Mouse (Mus musculus): ENCODE data around the gene Pik3r5.

Gene Pik3r5

DNA sequence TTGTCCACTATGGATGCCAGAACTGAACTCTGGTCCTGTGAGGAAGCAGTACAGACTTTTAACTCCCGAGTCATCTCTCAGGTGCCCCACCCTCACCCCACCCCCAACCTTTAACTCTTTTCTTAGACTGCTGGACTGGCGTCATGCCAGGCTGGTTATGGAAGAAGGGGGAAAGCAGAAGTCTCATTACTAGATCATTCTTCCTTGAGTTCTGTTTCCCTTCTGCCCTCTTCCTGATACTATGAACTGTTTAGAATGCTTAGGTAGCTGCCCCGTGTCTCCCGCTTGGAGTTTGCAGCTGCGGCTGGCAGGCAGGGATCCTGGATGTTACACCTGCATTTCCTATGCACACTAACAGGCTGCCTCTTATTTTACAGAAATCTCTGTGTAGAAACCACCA, 87.9 kb downstream of the Pik3r5 start:
- CTCF ChIA-PET = interaction anchor here in 2 of 4 experiments (0.7 to 1.7 kb wide), 4 partner anchors 11 to 307 kb away, joined by 3 to 6 read pairs (median 4); no protein-coding TSS in a partner anchor
- POLR2A ChIA-PET = interaction anchor here in 1 of 4 experiments (1.2 kb wide), 1 partner anchor 14 kb away, joined by 4 read pairs; no protein-coding TSS in a partner anchor

DNA sequence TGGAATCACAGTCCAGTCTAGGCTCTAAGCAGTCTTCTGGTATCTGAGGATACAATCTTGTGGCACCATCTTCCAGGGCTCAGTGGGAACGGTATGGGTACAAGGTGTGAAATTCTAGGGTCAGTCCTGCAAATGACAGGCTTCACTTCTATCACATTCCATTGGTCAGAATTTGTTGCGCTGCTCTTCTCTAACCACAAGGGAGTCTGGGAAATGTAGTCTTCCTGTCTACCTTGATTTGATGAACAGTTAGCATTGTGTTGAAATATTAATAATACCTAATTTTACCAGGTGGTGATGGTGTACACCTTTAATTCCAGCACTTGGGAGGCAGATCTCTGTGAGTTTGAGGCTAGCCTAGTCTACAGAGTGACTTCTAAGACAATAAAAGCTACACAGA, 88.5 kb downstream of the Pik3r5 start:
- CTCF ChIA-PET = interaction anchor here in 2 of 4 experiments (0.6 to 1.7 kb wide), 4 partner anchors 10 to 308 kb away, joined by 3 to 6 read pairs (median 4); no protein-coding TSS in a partner anchor
- POLR2A ChIA-PET = interaction anchor here in 1 of 4 experiments (1.2 kb wide), 1 partner anchor 13 kb away, joined by 4 read pairs; no protein-coding TSS in a partner anchor

DNA sequence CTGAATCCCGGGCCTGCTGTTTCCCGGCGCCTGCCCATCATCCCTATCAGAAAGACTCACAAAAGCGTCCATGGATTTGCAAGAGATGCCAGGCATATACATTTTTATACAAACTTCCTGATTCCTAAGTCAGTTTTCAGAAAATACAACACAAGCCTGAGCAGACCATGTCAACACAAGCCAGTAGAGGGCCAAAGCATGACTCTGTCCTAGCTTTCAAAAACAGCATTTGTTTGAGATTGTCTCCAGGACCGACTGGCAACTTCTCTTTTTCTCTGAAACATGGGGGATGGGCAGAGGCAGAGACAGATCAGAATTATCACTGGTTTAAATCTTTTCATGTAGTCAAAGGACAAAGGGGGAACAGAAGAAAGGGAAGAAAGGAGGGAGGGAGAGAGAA, 89.4 kb downstream of the Pik3r5 start:
- ChIA-PET CTCF (interaction anchor here in 1 of 4 experiments (0.6 kb wide), 1 partner anchor 104 kb away, joined by 3 read pairs; no protein-coding TSS in a partner anchor), POLR2A (no interaction called here)

DNA sequence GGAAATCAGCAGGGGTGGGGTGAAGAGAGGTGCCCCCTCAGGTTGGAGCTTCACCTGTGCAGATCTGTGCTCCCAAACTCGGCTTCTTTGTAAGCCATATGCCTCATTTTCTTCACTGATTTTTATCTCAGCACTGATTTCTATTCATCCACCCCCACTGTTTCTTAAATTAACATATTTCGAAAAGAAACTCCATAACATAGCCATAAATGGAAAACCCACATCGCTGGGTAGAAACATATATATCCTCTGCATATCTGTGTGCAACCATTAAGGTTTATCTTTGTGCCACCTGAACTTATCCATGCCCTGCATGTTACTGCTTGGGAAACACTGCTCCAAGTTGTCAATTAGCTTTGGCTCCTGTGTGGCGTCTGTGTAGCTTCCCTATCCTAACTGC, 94.5 kb downstream of the Pik3r5 start:
- CTCF ChIA-PET = interaction anchor here in 1 of 4 experiments (0.6 kb wide), 1 partner anchor 40 kb away, joined by 4 read pairs; no protein-coding TSS in a partner anchor
- POLR2A ChIA-PET = no interaction called here

DNA sequence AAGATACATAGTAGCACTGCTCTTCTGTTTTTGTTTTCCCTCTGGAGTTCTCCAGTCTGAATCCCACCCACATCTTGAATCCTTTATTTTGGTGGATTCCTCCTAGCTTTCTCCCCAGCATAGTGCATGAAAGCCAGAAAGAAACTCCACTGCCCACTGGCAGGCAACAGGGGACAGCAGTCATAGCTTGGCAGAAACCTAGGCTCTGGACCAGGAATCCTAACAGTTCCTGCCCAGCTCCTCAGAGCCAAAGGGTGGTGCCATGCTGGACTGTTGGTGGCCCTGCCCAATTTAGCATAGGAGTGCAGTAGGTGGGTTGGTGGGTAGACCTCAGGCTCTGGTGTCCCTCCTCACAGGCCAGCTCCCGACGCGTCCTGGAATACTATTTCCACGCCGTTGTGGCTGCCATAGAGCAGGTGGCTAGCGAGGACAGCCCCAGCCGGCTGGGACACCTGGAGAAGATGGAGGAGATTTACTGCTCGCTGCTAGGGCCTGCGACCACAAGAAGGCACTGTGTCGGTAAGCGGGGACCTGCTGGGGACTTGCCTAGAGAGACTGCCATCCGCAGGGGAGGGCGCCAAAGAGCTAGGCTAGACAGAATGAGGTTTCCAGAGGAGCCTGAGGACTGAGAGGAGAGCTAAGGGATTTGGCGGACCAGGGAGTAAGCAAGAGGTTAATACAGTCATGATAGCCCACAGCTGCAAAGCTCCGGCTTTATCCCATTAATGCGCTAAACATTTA, 99.3 kb downstream of the Pik3r5 start:
- POLR2A ChIA-PET = interaction anchor here in 3 of 4 experiments (0.5 to 3.8 kb wide), 18 partner anchors 12 to 1881 kb away, joined by 3 to 19 read pairs (median 3); partner anchors contain the start of gene Myh10 (in 1 of the 3)
- CTCF ChIA-PET = interaction anchor here (0.6 to 3.5 kb wide), 38 partner anchors 8 to 632 kb away, joined by 3 to 35 read pairs (median 4); partner anchors contain the start of gene Pik3r5 (in 1 of the 4)

DNA sequence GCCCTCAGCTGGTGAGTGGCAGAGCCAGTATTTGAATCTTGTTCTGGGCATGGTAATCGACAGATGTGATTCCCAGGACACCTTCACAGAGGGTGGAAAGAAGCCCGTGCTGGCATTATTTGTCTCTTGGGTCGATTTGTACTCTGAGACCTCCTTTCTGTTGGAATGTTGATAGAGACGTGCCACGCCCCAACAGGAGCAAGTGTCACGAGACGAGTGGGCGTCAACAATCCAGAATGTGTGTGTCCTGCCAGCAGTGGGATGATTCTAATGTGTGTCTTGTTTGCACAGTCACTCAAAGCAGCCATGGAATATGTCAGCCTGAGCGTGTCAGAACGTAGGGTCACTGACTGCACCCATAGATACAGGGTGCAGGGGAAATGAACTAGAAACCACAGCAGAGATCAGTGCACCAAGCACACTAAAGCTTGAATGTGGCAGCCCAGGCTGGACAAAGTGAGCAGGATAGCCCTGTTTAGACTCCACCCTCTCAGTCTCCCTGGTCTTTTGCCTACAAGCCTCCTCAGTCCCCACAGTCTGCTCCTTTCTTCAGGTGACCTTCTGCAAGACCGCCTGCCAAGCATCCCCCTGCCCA, 100.1 kb downstream of the Pik3r5 start:
- CTCF ChIA-PET = interaction anchor here (0.6 to 3.5 kb wide), 46 partner anchors 8 to 631 kb away, joined by 3 to 35 read pairs (median 4); partner anchors contain the start of genes Myh10 (in 1 of the 4) and Pik3r5 (in 1 of the 4)
- POLR2A ChIA-PET = interaction anchor here in 3 of 4 experiments (0.5 to 3.8 kb wide), 22 partner anchors 11 to 1880 kb away, joined by 3 to 19 read pairs (median 3); partner anchors contain the start of gene Myh10 (in 2 of the 3)

DNA sequence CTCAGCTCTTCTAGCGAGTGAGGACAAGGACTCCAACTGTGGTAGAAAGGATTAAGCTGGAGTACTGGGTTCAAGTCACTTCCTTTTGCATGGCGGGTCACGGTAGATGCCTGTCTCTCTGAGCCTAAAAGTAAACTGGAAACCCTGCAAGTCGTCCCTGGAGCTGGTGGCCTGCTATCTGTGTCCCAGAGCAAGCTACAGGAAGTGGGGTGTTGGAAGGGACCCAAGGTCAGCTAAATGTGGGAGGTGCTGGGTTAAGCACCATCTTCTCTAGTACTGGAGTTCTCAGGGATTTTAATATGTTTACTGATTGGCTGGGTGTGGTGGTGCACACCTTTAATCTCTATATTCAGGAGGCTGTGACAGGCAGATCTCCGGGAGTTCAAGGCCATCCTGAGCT, 100.9 kb downstream of the Pik3r5 start:
- POLR2A ChIA-PET = interaction anchor here in 3 of 4 experiments (0.6 to 3.8 kb wide), 13 partner anchors 10 to 703 kb away, joined by 3 to 19 read pairs (median 3); partner anchors contain the start of gene Myh10 (in 2 of the 3)

DNA sequence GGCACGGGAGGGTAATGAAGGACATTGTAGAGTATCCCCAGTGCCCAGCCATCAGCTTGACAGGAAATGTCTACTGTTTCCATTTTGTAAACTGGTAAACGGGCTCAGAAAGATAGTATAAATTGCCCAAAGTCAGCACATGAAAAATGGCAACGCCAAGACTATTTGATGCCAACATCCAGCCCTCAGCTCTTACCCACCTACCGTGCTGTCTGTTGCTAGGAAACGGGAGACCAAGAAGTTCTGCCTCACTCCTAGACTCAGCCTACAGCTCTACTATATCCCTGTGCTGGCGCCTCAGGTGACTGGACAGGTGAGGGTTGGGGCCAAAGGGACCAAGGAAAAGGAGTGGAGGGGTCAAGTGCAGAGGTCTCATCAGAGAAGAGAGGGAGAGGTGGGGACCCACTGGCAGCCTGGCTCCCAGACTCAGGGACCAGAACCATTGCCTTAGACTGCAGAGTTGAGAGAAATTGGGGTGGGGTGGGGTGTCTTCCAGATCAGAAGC, 102.1 kb downstream of the Pik3r5 start:
- ChIA-PET CTCF (interaction anchor here in 1 of 4 experiments (2.0 to 3.5 kb wide), 2 partner anchors 15 to 49 kb away, joined by 14 to 31 read pairs; no protein-coding TSS in a partner anchor), POLR2A (interaction anchor here in 2 of 4 experiments (0.7 to 3.8 kb wide), 7 partner anchors 9 to 158 kb away, joined by 3 to 19 read pairs (median 4); partner anchors contain the start of gene Myh10 (in 1 of the 2))

More for the DNA sequence above, 100.9 kb downstream of the Pik3r5 start:
- CTCF ChIA-PET = interaction anchor here (0.6 to 3.5 kb wide), 17 partner anchors 9 to 159 kb away, joined by 3 to 35 read pairs (median 4); partner anchors contain the start of genes Ccdc42 (in 1 of the 4) and Myh10 (in 1 of the 4)

DNA sequence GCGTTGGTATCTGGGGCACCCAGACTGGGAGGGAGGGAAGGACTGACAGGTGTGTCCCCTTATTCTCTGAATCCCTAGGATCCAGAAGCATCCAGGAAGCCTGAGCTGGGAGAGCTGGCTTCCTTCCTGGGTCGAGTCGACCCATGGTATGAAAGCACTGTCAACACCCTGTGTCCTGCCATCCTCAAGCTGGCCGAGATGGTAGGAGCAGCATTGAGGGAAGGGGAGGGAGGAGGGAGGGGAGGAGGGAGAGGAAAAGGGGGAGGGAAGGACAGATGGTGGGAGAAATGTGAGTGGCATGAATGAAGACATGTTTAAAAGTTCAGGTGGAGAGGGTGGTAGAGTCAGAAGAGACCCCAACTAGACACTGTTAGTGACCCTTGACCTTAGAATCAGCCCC, 104.1 kb downstream of the Pik3r5 start:
- ChIA-PET POLR2A (interaction anchor here in 2 of 4 experiments (0.6 to 0.9 kb wide), 4 partner anchors 37 to 244 kb away, joined by 3 to 4 read pairs (median 3); no protein-coding TSS in a partner anchor), CTCF (interaction anchor here in 1 of 4 experiments (0.6 kb wide), 1 partner anchor 111 kb away, joined by 3 read pairs; no protein-coding TSS in a partner anchor)

DNA sequence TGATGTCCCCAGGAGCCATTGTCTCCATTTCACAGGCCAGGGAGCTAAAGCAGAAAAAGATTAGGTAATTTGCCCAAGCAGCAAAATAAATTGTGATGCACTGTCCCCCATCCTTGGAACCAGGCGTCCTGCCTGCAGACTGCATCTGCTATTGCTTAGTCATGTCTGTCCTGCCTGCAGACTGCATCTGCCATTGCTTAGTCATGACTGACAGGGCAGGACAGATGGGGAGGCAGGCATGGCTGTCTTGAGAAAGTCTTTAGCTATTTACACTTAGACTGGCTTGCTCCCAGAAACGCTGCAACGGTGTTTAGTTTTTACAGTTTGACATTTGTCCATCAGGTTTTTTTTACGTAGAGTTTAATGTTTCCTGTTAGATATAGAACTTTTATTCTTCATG, 104.5 kb downstream of the Pik3r5 start:
- POLR2A ChIA-PET = interaction anchor here in 2 of 4 experiments (0.9 to 1.2 kb wide), 5 partner anchors 9 to 155 kb away, joined by 3 to 5 read pairs (median 3); partner anchors contain the start of gene Myh10 (in 1 of the 2)
- CTCF ChIA-PET = interaction anchor here in 1 of 4 experiments (0.6 kb wide), 1 partner anchor 37 kb away, joined by 5 read pairs; no protein-coding TSS in a partner anchor

DNA sequence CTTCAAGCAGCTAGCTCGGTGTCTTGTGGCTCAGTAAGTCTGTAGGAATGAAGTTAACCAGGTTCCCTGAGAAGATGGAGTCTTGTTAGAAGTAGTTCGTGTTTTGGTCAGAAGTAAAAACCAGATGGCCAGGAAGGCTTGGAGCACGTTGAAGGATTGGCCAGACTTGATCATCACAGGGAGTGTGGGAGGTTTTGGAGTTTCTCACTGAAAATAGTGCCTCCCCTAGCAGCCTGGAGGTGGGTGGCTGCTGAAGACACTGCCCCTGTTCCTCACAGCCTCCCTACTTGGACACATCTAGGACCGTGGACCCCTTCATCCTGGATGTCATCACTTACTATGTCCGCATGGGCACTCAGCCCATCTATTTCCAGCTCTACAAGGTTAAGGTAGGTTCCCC, 107.7 kb downstream of the Pik3r5 start:
- CTCF ChIA-PET = interaction anchor here in 1 of 4 experiments (1.4 kb wide), 1 partner anchor 8 kb away, joined by 6 read pairs; no protein-coding TSS in a partner anchor
- POLR2A ChIA-PET = no interaction called here

DNA sequence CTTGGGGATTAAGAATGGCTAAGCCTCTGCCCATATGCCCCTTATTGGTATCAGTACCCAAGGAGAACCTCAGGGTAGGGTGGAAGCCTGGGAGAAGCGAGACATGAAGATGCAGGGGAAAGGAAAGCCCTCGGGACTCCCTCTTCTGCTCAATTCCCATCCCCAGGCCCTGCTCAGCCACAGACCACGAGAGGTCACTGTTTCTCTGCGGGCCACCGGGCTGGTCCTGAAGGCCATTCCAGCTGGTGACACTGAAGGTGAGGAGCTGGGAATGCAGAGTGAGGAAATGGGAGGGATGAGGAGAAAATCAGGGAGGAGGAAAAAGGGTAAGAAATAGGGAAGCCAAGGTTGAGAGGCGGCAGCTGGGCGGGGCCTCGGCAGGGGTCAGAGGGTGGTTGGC, 112.6 kb downstream of the Pik3r5 start:
- CTCF ChIA-PET = interaction anchor here in 3 of 4 experiments (0.6 to 4.4 kb wide), 8 partner anchors 13 to 540 kb away, joined by 3 to 35 read pairs (median 4); no protein-coding TSS in a partner anchor
- POLR2A ChIA-PET = interaction anchor here in 2 of 4 experiments (1.1 to 1.5 kb wide), 4 partner anchors 7 to 15 kb away, joined by 3 to 4 read pairs (median 3); no protein-coding TSS in a partner anchor

DNA sequence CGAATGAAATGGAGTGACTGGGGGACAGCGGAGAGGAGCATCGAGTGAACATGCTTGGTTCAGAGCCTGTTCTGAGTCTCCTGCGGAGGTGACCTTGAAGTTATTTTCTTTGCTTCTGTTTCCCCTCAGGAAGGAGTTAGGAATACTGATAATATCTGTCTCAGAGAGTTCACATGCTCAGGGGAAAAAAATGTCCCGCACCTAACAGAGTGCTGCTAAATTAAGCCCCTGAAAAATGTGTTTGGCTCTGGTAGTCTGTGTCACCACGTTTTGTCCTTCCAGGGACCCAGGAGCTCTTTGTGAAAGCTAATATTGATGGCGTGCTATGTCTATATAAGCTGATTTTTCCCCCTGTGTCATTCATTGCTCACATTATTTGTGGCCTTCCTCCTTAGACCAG, 113.3 kb downstream of the Pik3r5 start:
- CTCF ChIA-PET = interaction anchor here in 3 of 4 experiments (0.6 to 4.4 kb wide), 9 partner anchors 13 to 339 kb away, joined by 3 to 35 read pairs (median 5); no protein-coding TSS in a partner anchor
- POLR2A ChIA-PET = interaction anchor here in 2 of 4 experiments (1.3 to 1.5 kb wide), 3 partner anchors 8 to 15 kb away, joined by 3 to 4 read pairs (median 3); no protein-coding TSS in a partner anchor

DNA sequence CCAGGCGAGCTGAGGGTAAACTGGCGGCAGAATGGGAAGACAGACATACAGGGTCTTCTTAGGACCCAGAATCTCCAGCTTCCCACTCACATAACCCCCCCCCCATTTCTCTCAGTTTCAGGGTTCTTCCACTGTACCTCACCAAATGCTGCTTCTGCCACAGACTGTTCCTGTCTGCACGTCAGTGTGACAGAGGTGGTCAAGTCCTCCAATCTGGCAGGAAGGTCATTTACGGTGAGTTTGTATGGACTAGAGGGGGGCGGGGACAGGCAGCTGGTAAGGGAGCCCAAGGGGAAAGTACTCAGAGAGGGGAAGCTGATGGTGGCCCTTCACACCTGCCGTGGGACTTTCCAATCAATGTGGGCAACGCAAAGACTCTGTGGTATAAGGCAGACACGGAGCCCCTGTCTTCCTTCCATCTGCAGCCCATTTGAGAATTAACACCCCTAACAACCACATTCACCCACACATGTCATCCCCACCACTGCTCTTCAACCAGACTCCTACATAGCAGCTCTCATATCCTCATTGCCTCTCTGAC, 113.8 kb downstream of the Pik3r5 start:
- POLR2A ChIA-PET = interaction anchor here in 1 of 4 experiments (1.0 to 1.3 kb wide), 2 partner anchors 9 to 15 kb away, joined by 3 to 5 read pairs; no protein-coding TSS in a partner anchor
- CTCF ChIA-PET = interaction anchor here (0.7 to 4.4 kb wide), 8 partner anchors 10 to 563 kb away, joined by 3 to 35 read pairs (median 4); no protein-coding TSS in a partner anchor

All from embryonic stem cell, embryonic (primary cell).